Mouse (Mus musculus) cerebellum, postnatal 25 days (tissue): Measurements from ENCODE around the gene Fam216b.

Experiments
- DNase-seq, 2 experiments: peaks; one replicate each; pipeline ENCODE4 v3.0.0; 2021; ENCODE audit warnings: mixed read lengths in 2 of 2

Fam216b gene

GRCm38 (mm10) chr14:78041886-78042526 lies 46.8 kb downstream of the Fam216b start:
- no peak for DNase-seq

GRCm38 (mm10) chr14:78040643-78041042 lies 48.2 kb downstream of the Fam216b start:
- no peak for DNase-seq

GRCm38 (mm10) chr14:78038876-78039275 lies 49.9 kb downstream of the Fam216b start:
- DNase-seq = peak; percentile 34 to 41
